Mouse (Mus musculus): ENCODE results near the gene Mospd2. TPM values are rescaled to one million over a fixed set of nuclear protein-coding genes. Genes with fewer than 3 reads are reported as not detected.

Gene Mospd2
- 0.09 TPM in 1 of 2 replicates, not detected in the other for polyA plus RNA-seq (2012; ENCODE audit: insufficient read depth, low replicate concordance)

DNA sequence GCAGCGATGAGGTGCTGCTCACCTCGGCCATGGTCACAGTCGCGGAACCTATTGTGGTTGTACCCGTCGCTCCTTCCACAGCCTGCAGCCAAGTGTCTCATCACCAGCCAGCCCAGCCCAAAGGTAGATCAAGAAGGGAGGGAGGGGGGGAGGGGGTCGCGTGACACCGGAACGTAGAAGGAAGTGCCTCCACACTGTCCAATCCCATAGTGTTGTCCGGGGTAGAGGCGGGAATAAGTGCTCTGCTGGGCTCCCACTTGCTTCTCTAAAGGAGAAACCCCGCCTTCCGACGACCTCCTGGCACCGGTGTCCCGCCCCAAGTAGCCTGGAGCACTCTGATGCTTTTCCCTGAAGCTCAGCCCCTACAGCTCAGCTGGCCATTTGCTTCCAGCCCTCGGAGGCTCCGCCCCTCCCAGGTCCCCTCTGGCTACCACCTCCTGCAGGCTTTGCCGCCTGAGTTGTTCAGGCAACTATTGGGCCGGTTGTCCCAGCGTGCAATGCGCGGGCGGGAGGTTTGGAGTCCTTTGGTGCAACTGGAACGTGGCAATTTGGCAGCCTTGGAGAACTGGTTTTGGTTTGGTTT, at the start of gene Mospd2, which contains the start of gene Fancb:
Gene Mospd2 (minus strand): TSS at position 183 of the 583 bp plus-strand sequence.
Gene Fancb (plus strand): TSS at position 400 of the 583 bp plus-strand sequence.
- no peaks in the 10 kb centered on the region for H3K9me3 ChIP-seq
- peaks cover 5% of the 10 kb centered on the region; the same call in 1 of the 2 replicates for H3K4me1 ChIP-seq
- TF ChIP-seq GATA1 (IDR thresholded peaks at IDR 0.05; ENCODE audit: borderline replicate concordance, low read length), result no peak
- TF ChIP-seq FLI1 (IDR thresholded peaks at IDR 0.05; ENCODE audit: low read length), result no peak
- peak within 1 kb of the TSS; percentile 96 for H3K4me3 ChIP-seq (replicated peaks)
- peaks cover 6% of the 10 kb centered on the region for H3K27me3 ChIP-seq (replicated peaks)
- peaks cover 8% of the 10 kb centered on the region for H3K36me3 ChIP-seq (replicated peaks; ENCODE audit: low read length)

DNA sequence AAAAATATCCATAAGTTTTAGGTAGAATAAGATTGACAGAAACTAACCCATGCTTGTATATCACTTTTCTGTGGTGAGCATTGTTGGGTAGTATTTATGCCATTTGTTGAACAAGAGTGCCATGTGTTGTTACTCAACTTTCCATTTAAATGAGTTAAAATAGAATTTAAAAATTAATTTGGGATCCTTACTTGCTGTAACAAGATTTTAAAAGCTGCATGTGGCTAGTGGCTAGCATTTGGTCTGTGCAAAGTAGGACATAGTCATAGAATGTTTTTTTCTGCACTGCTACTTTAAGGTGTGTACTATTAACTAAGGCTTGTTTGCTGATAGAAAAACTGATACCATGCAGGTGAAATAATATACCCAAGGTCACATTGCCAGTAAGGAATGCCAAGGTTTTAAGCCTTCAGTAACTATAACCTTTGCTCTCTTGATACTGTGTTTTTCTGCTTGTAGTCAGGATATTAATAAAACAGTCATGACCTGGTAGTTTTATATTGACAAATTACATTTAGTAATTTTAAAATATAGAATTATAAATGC, 24.7 kb upstream of the Mospd2 start, which contains the start of gene Gm17604:
Gene Gm17604 (minus strand): TSS at position 51 of the 546 bp plus-strand sequence.
- no peak within 1 kb of the TSS for H3K4me3 ChIP-seq (replicated peaks)
- no peak for TF ChIP-seq FLI1 (IDR thresholded peaks at IDR 0.05; ENCODE audit: low read length)
- TF ChIP-seq GATA1 (IDR thresholded peaks at IDR 0.05; ENCODE audit: borderline replicate concordance, low read length), result no peak

DNA sequence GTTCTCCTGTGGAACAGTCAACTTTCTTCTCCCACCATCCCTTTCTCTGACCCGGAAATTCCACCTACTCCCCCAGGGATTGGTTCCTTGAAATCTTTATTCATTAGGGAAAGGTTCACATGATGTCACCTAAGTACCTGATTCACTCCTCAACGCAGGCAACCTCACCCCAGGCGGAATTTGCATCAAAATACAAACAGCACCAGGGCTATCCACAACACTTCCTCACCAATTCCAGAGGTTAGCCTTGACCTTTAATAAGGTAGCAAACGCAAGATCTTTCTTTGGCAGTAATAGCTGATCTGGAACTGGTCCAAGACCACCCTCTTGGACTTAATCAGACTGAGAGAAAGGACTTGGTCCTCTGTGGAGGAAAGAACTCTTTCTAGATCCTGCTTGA, 23.0 kb upstream of the Mospd2 start:
- TF ChIP-seq GATA1 (IDR thresholded peaks at IDR 0.05; ENCODE audit: borderline replicate concordance, low read length) (no peak), FLI1 (IDR thresholded peaks at IDR 0.05; ENCODE audit: low read length) (no peak)
- peaks cover 7% of the 10 kb centered on the region for H3K27me3 ChIP-seq (replicated peaks)
- no peaks in the 10 kb centered on the region for H3K9me3 ChIP-seq
- no peak overlapping the region for H3K4me3 ChIP-seq (replicated peaks)
- no peaks in the 10 kb centered on the region for H3K36me3 ChIP-seq (replicated peaks; ENCODE audit: low read length)
- no peaks in the 10 kb centered on the region for H3K4me1 ChIP-seq

More for the DNA sequence above, 24.7 kb upstream of the Mospd2 start, which contains the start of gene Gm17604:
- H3K27me3 ChIP-seq (replicated peaks), result peaks cover 6% of the 10 kb centered on the region
- no peaks in the 10 kb centered on the region for H3K4me1 ChIP-seq
- no peaks in the 10 kb centered on the region for H3K9me3 ChIP-seq
- no peaks in the 10 kb centered on the region for H3K36me3 ChIP-seq (replicated peaks; ENCODE audit: low read length)

DNA sequence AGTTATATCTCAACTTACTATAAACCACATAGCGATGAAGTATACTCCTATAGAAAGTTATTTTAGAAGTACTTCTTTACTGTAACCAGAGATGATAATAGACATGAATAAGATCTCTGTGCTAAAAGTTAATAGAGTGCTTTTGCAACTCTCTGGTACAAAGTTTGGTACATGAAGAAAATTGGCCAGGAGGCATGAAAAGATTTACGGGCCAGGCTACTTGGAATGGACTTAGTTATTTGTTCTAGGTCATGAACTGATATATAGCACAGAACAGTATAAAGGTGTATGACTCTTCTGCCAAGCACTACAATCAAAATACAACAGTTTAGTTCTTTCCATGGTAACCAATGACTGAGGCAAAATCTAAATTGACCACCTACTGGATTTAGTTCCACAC, 1.3 kb downstream of the Mospd2 start:
- H3K27me3 ChIP-seq (replicated peaks), result peaks cover 6% of the 10 kb centered on the region
- H3K9me3 ChIP-seq, result no peaks in the 10 kb centered on the region
- H3K4me3 ChIP-seq (replicated peaks), result peak overlapping the region; percentile 96
- H3K36me3 ChIP-seq (replicated peaks; ENCODE audit: low read length), result peaks cover 8% of the 10 kb centered on the region
- no peak for TF ChIP-seq FLI1 (IDR thresholded peaks at IDR 0.05; ENCODE audit: low read length)
- TF ChIP-seq GATA1 (IDR thresholded peaks at IDR 0.05; ENCODE audit: borderline replicate concordance, low read length), result no peak
- peaks cover 5% of the 10 kb centered on the region; the same call in 1 of the 2 replicates for H3K4me1 ChIP-seq

DNA sequence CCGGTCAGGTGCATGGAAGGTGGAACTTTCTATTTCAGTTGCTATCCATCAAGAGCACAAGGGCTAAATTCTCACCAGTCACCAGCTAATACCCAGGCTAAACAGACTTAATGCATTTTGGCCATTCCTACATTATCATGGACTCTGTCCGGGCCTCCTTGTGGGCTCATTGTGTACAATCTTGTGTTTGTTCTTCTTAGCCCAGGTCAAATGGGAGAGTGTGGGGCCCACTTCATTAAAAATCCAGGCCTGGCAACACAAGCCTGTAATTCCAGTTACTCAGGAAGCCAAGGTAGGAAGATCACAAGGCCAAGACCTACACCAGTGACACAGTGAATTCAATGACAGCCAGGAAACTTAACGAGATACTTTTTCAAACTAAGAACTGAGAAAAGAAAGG, 9.0 kb downstream of the Mospd2 start:
- Histone ChIP-seq H3K4me1 (peaks cover 13% of the 10 kb centered on the region), H3K27me3 (replicated peaks) (no peaks in the 10 kb centered on the region), H3K4me3 (replicated peaks) (no peak overlapping the region), H3K9me3 (no peaks in the 10 kb centered on the region), H3K36me3 (replicated peaks; ENCODE audit: low read length) (peaks cover 15% of the 10 kb centered on the region)
- TF ChIP-seq FLI1 (IDR thresholded peaks at IDR 0.05; ENCODE audit: low read length) (no peak), GATA1 (IDR thresholded peaks at IDR 0.05; ENCODE audit: borderline replicate concordance, low read length) (no peak)

DNA sequence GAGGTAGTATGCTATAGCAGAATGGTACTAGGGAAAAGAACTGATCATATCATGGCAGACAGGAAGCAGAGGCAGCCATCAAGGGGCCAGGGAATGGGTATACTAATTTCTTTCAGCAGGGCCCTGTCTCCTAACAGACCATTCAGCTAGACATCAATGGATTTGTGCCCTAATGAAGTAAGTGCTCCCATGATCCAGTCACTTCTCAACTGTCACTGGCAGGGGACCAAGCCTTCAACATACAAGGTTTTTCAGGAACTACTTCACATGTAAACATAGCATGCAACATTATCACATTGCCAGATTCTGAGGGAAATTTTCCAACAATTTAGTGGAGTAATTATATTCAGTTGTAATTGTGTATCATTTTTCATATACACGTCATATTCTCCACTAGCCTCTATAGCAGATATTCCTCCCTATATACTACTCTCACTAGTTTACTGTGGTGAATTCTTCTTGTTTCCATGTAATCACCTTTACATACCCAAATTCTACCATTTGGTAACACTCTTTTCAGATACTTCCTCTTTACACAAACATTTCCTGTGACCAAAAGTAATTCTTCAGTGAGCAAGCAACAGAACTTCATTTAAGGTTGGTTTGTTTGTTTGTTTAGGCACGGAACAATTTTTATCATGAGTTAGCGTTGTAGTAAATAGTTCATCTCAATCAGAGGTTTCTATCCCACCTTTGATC, 14.3 kb downstream of the Mospd2 start:
- peaks cover 43% of the 10 kb centered on the region for H3K36me3 ChIP-seq (replicated peaks; ENCODE audit: low read length)
- no peaks in the 10 kb centered on the region for H3K27me3 ChIP-seq (replicated peaks)
- no peak overlapping the region for H3K4me3 ChIP-seq (replicated peaks)
- TF ChIP-seq FLI1 (IDR thresholded peaks at IDR 0.05; ENCODE audit: low read length), result no peak
- no peak for TF ChIP-seq GATA1 (IDR thresholded peaks at IDR 0.05; ENCODE audit: borderline replicate concordance, low read length)
- H3K9me3 ChIP-seq, result no peaks in the 10 kb centered on the region
- H3K4me1 ChIP-seq, result peaks cover 19% of the 10 kb centered on the region

DNA sequence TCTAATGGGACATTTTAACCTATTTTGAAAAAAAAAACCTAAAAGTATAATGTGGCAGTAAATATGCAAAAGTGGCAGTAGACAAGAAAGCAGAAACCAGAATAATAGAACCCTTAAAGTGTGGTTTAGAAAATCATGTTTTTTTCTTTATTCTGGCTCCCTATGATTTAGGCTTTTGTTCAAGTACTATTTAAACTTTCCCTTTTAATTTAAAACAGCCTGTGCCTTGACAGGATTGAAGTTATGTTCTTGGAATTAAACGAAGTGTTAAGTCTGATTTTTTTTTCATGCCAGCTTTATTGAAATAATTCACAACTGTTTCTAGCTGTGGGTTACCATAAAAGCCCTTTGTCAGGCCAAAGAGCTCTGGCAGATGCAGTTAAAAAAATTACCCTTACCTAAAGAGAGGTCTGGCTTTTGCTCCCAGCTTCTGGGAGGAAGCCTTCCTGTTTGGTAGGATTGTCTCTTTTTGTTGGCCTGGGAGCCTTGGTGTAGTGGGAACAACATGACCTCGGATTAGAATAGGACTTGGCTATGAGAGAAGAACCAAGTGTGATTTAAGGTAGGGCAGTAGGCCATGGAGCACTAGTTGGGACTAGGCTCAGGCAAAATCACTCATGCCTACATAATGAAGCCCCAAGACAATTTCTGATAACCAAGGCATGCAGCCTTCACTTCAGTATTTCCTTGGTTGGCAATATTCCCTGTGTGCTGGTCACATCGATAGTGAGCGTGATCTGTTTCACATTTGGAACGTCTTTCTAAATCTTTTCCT, 27.4 kb downstream of the Mospd2 start:
- TF ChIP-seq GATA1 (IDR thresholded peaks at IDR 0.05; ENCODE audit: borderline replicate concordance, low read length), result no peak
- TF ChIP-seq FLI1 (IDR thresholded peaks at IDR 0.05; ENCODE audit: low read length), result no peak
- H3K4me1 ChIP-seq, result peaks cover 11% of the 10 kb centered on the region
- H3K36me3 ChIP-seq (replicated peaks; ENCODE audit: low read length), result peaks cover 27% of the 10 kb centered on the region
- H3K9me3 ChIP-seq, result no peaks in the 10 kb centered on the region
- H3K4me3 ChIP-seq (replicated peaks), result no peak overlapping the region
- H3K27me3 ChIP-seq (replicated peaks), result no peaks in the 10 kb centered on the region

DNA sequence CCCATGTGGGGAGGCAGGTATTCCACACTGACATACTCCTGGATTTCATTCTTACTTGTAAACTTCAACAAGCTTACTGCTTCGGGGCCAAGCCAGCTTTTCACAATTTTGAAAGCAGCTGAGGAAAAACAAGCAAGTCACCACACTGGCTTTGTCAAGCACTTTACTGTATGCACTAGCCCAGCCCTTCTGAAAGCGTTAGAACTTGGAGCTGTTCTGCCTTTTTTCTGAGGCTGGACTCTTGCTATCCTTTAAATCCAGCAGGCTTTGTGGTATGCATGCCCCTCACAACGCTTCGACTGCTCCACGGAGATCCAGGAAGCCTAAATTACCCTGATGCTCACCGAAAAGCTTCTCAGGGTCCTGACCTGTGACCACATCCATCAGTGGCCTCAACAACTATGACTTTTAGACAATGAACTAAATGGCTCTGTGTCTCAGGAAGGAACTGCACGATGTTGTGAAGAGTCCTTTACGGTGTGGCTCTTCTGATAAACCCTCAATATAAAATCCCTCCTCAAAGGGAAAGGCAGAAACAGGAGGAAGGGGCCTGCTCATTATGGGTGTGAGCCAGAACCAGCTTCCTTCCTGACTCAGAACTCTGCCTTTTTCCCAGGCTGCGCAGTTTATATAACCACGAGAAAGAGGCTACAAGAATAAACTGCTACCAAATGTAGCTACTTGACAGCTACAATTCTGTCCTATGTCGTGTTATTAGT, 28.2 kb downstream of the Mospd2 start:
- no peaks in the 10 kb centered on the region for H3K27me3 ChIP-seq (replicated peaks)
- peaks cover 11% of the 10 kb centered on the region for H3K4me1 ChIP-seq
- no peaks in the 10 kb centered on the region for H3K9me3 ChIP-seq
- no peak for TF ChIP-seq FLI1 (IDR thresholded peaks at IDR 0.05; ENCODE audit: low read length)
- TF ChIP-seq GATA1 (IDR thresholded peaks at IDR 0.05; ENCODE audit: borderline replicate concordance, low read length), result no peak
- peak overlapping the region; percentile 14 for H3K4me3 ChIP-seq (replicated peaks)
- peaks cover 27% of the 10 kb centered on the region for H3K36me3 ChIP-seq (replicated peaks; ENCODE audit: low read length)

DNA sequence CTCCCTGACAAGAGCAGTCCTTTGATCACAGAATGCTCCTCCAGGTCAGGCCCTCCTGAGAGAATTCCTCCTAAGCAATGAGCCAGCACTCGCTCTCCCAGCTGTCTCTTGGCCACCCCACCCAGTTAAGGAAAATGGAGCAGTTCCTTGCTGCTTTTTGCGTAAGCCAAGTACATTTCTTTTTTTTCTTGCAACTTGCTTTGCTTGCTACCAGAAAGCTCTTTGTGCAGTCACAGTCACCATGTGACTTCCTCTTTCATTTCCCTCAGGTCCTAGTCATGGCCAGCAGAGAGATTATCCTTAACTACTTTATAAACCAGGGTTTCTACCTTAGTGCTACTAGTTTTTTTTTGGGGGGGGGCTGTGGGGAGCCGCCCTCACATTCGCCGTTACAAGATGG, 38.6 kb downstream of the Mospd2 start:
- peaks cover 4% of the 10 kb centered on the region; the same call in 1 of the 2 replicates for H3K4me1 ChIP-seq
- no peaks in the 10 kb centered on the region for H3K9me3 ChIP-seq
- TF ChIP-seq GATA1 (IDR thresholded peaks at IDR 0.05; ENCODE audit: borderline replicate concordance, low read length) (no peak), FLI1 (IDR thresholded peaks at IDR 0.05; ENCODE audit: low read length) (no peak)
- no peaks in the 10 kb centered on the region for H3K27me3 ChIP-seq (replicated peaks)
- peaks cover 75% of the 10 kb centered on the region for H3K36me3 ChIP-seq (replicated peaks; ENCODE audit: low read length)
- no peak overlapping the region for H3K4me3 ChIP-seq (replicated peaks)

Data from megakaryocyte, embryonic 14.5 days (primary cell).